Mouse (Mus musculus) neural tube, embryonic 11.5 days (tissue): ENCODE measurements at regions not wholly inside any gene's neighbourhood (a gene's known extent, or its start where the extent isn't known, plus 50 kb on each side); places are given as distances from the start of the nearest gene placed in this dataset.

Experiments
- ATAC-seq: fragments of 200-750 bp; cut with Nextera tagmentation; 2 replicates; pipeline ENCODE4 v1.8.0; 2017; ENCODE audit warnings: moderate number of reproducible peaks, mild to moderate bottlenecking, moderate TSS enrichment, moderate library complexity; ENCODE audit not compliant: insufficient read depth, low FRiP score, low TSS enrichment
- DNase-seq: peaks from one replicate; pipeline ENCODE4 v3.0.0-alpha.2; 2015; ENCODE audit warnings: low spot score
- H3K27ac ChIP-seq: fragments of 300-500 bp; sonication (generic); 2 replicates; pipeline ENCODE4 v1.5.1; 2014; ENCODE audit warnings: low read depth, mild to moderate bottlenecking, low read length
- H3K27me3 ChIP-seq: fragments of 300-500 bp; sonication (generic); 2 replicates; pipeline ENCODE4 v1.6.1; 2014; ENCODE audit warnings: mild to moderate bottlenecking, low read length, mixed read lengths; ENCODE audit not compliant: control insufficient read depth, insufficient read depth
- H3K36me3 ChIP-seq: fragments of 300-500 bp; sonication (generic); 2 replicates; pipeline ENCODE4 v1.6.1; 2014; ENCODE audit warnings: mild to moderate bottlenecking, low read length, moderate library complexity, mixed read lengths; ENCODE audit not compliant: control insufficient read depth, insufficient read depth
- H3K4me1 ChIP-seq: fragments of 300-500 bp; sonication (generic); 2 replicates; pipeline ENCODE4 v1.6.1; 2014; ENCODE audit warnings: low read length, mixed read lengths; ENCODE audit not compliant: control insufficient read depth, insufficient read depth
- H3K4me2 ChIP-seq: fragments of 300-500 bp; sonication (generic); 2 replicates; pipeline ENCODE4 v1.6.1; 2014; ENCODE audit warnings: low read depth, mild to moderate bottlenecking, moderate library complexity
- H3K4me3 ChIP-seq: fragments of 300-500 bp; sonication (generic); 2 replicates; pipeline ENCODE4 v1.5.1; 2014; ENCODE audit warnings: low read depth, low read length
- H3K9ac ChIP-seq: fragments of 300-500 bp; sonication (generic); 2 replicates; pipeline ENCODE4 v1.6.1; 2014; ENCODE audit warnings: mild to moderate bottlenecking, low read length
- H3K9me3 ChIP-seq: fragments of 300-500 bp; sonication (generic); 2 replicates; pipeline ENCODE4 v1.6.1; 2016; ENCODE audit warnings: low read length; ENCODE audit not compliant: control insufficient read depth
- WGBS: fragments of 180-500 bp; shearing (Covaris S2); extraction: QIAGEN DNeasy Blood & Tissue Kit; methylation state at CpG from one replicate; pipeline ENCODE4 v1.1.7; 2014; 5-methylcytosine and 5-hydroxymethylcytosine counted together

- no peak for DNase-seq
- H3K4me2 ChIP-seq: no peak overlapping the region
- H3K27ac ChIP-seq: no peak overlapping the region
- H3K27me3 ChIP-seq: no peaks in the 10 kb centered on the region
- no peak overlapping the region for H3K9ac ChIP-seq
- H3K4me1 ChIP-seq: no peaks in the 10 kb centered on the region
- no peak overlapping the region for H3K4me3 ChIP-seq
- ATAC-seq: no peak
- no peaks in the 10 kb centered on the region for H3K36me3 ChIP-seq
- H3K9me3 ChIP-seq: no peaks in the 10 kb centered on the region
- WGBS: 100% methylated on average over 1 of the region's 1 CpGs
Observed at GRCm38 (mm10) chr3:100751211-100751610, 65.9 kb upstream of the Man1a2 start.

GRCm38 (mm10) chr3:100748727-100749126 is 63.4 kb upstream of the Man1a2 start:
- Histone ChIP-seq H3K4me1 (no peaks in the 10 kb centered on the region), H3K4me2 (no peak overlapping the region), H3K36me3 (no peaks in the 10 kb centered on the region), H3K4me3 (no peak overlapping the region), H3K27me3 (no peaks in the 10 kb centered on the region), H3K27ac (no peak overlapping the region), H3K9me3 (no peaks in the 10 kb centered on the region), H3K9ac (no peak overlapping the region)
- DNase-seq (no peak), ATAC-seq (no peak)
- WGBS: 91% methylated on average over 6 of the region's 6 CpGs

- Histone ChIP-seq H3K27me3 (no peaks in the 10 kb centered on the region), H3K27ac (no peak overlapping the region), H3K4me3 (no peak overlapping the region), H3K4me2 (no peak overlapping the region), H3K9ac (no peak overlapping the region), H3K36me3 (no peaks in the 10 kb centered on the region), H3K9me3 (no peaks in the 10 kb centered on the region), H3K4me1 (no peaks in the 10 kb centered on the region)
- DNase-seq (no peak), ATAC-seq (no peak)
- WGBS: 95% methylated on average over 2 of the region's 2 CpGs
Observed at GRCm38 (mm10) chr3:100748309-100748691, 63.0 kb upstream of the Man1a2 start.

GRCm38 (mm10) chr3:100747421-100748308 is 62.4 kb upstream of the Man1a2 start:
- H3K4me3 ChIP-seq: no peak overlapping the region
- no peaks in the 10 kb centered on the region for H3K27me3 ChIP-seq
- 38% methylated on average over 15 of the region's 15 CpGs for WGBS
- H3K4me1 ChIP-seq: no peaks in the 10 kb centered on the region
- no peak for ATAC-seq
- no peak overlapping the region for H3K9ac ChIP-seq
- no peak overlapping the region for H3K4me2 ChIP-seq
- no peak overlapping the region for H3K27ac ChIP-seq
- no peak for DNase-seq
- H3K9me3 ChIP-seq: no peaks in the 10 kb centered on the region
- no peaks in the 10 kb centered on the region for H3K36me3 ChIP-seq

GRCm38 (mm10) chr3:100737660-100738059 is 52.4 kb upstream of the Man1a2 start:
- no peaks in the 10 kb centered on the region for H3K4me1 ChIP-seq
- ATAC-seq (no peak), DNase-seq (no peak)
- no peak overlapping the region for H3K4me2 ChIP-seq
- 93% methylated on average over 7 of the region's 7 CpGs for WGBS
- H3K9me3 ChIP-seq: no peaks in the 10 kb centered on the region
- H3K27ac ChIP-seq: no peak overlapping the region
- H3K9ac ChIP-seq: no peak overlapping the region
- H3K4me3 ChIP-seq: no peak overlapping the region
- no peaks in the 10 kb centered on the region for H3K36me3 ChIP-seq
- H3K27me3 ChIP-seq: no peaks in the 10 kb centered on the region

GRCm38 (mm10) chr3:100736539-100736938 is 51.2 kb upstream of the Man1a2 start:
- no peaks in the 10 kb centered on the region for H3K4me1 ChIP-seq
- no peak overlapping the region for H3K27ac ChIP-seq
- WGBS: 82% methylated on average over 3 of the region's 3 CpGs

More at GRCm38 (mm10) chr3:100736539-100736938, 51.2 kb upstream of the Man1a2 start:
- H3K4me2 ChIP-seq: no peak overlapping the region
- DNase-seq (no peak), ATAC-seq (no peak)
- H3K4me3 ChIP-seq: no peak overlapping the region
- no peaks in the 10 kb centered on the region for H3K36me3 ChIP-seq
- H3K9me3 ChIP-seq: no peaks in the 10 kb centered on the region
- no peaks in the 10 kb centered on the region for H3K27me3 ChIP-seq
- no peak overlapping the region for H3K9ac ChIP-seq
